Mouse (Mus musculus): ENCODE measurements at regions not wholly inside any gene's neighbourhood (a gene's known extent, or its start where the extent isn't known, plus 50 kb on each side); places are given as distances from the start of the nearest gene placed in this dataset.

DNA sequence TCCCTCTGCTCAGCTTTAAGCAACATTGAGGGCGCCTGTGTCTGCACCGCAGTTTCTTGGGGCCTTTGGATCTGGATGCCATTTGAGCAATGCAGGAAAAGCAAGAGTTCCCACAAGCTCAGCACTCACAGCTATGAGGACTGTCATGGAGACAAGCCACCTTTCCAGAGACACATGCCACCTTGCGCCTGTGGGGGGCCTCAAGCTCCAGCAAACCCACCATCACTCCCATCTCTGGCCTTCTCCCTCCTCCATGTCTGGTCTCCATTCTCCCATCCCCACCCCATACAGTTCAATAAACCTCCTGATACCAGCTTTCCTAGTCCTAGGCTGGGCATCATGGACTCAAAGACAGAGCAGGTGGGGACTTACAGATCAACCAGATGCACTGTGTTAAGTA is 97.8 kb downstream of the Wdr11 start:
- DNase-seq: no peak
- intact Hi-C loops (cut with DNase I; ENCODE audit: low total_unique reads): no loop called here

DNA sequence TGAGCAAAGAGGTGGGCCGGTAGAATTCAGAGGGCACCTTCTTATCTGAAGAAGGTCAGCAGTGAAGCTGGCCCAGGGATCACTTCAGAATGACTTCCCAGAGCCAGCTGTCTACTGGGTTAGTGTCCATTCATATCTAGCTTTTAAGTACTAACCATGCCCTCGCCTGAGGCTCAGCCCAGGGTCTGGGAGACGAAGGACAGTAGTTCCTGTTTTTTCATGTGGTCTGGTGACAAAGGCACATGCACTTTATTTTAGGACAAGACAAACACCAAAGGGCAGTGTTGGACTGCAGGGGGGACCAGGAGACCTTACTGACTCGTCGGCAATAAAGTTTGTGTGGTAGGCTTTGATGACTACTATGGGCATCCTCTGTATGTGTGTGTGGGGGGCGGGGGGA is 99.2 kb downstream of the Wdr11 start:
- intact Hi-C loops (cut with DNase I; ENCODE audit: low total_unique reads): no loop called here
- no peak for DNase-seq

DNA sequence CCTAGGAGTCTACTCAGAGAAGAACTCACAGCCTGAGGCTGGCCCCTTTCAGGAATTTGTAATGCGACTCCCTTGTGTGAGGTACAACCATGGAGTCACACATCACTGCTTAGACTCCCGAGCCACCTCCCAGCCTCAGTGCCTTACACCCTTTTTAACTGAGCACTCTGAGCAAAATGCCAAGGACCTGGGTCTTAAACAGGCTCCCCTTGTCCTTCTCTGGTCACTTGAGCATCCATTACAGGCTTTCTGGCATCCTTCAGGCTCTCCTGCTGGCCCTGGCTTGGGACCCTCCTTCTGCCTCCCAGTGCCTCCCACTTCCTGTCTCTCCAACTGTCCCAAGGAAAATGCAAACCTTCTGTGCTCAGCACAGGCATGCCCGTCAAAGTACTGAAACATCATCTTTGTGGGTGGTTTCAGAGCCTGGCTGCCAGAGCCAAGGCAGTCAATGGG is 100.0 kb downstream of the Wdr11 start:
- no peak for DNase-seq
- intact Hi-C loops (cut with DNase I; ENCODE audit: low total_unique reads): no loop called here

DNA sequence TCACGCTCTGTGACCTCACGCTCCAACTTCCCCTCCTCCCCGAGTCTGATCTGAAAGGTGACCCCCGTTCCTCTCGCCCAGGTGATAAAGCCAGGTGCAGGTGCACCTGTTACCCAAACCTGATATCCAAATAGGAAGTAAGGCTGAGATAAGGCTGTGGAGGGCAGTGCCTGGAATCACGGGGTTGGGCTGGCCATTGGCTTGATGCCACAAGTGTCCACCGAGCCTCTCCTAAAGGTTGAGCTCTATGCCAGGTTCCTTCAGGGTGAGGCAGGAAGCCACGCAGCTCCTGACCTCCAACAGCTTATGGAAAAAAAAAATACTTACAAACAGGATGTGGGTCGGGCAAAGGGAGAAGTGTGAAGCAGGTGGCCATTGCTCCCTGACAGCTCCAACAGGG is 102.0 kb downstream of the Wdr11 start:
- intact Hi-C loops (cut with DNase I; ENCODE audit: low total_unique reads): no loop called here
- DNase-seq: no peak

DNA sequence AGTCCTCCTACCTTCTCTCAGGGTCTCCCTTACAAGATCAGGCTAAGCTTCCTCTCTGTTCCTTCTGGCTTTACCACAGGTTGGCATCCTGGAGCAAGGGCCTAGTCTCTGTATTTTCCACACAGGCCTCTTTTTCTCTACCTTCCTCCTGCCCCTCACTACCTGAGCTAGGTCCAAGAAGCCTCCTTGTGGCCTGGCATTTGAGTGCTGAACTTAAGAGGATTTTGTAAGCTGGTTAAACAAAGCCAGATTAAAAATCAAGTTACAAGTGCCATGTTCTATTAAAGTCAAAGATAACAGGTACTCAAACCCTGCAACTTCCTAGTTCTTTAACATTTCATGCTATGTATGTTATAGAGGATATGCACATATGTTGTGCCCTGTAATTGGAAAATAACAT is 102.5 kb downstream of the Wdr11 start:
- intact Hi-C loops (cut with DNase I; ENCODE audit: low total_unique reads): no loop called here
- DNase-seq: no peak

DNA sequence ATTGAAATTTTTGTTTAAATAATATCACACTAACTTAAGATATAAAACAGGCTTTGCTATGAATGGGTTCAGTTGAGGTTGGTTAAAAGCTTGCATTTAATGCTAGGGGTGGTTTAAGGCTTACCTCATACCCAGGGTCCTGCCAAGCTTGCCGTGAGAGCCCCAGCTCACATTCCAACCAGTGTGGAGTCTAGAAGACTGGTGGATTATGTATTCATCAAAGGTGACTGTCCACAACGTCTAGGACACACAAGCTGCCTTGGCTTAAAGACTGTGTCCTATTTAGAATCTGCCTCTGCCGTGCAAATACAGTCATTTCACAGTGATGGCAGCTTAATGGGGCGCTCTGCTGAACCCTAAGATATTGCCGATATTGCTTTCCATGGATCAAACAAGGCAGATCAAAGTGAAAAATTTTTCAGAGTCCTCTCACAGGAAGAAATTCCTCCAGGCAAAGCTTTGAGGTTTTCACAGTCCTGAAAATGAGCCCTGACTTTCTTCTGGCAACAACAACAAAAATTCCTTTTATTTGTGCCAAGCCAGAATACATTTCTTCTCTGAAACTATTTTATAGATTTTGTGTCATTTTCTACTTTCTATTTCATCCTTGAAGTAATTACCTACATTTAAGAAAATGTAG is 108.4 kb downstream of the Wdr11 start:
- intact Hi-C loops (cut with DNase I; ENCODE audit: low total_unique reads): no loop called here
- DNase-seq: no peak

DNA sequence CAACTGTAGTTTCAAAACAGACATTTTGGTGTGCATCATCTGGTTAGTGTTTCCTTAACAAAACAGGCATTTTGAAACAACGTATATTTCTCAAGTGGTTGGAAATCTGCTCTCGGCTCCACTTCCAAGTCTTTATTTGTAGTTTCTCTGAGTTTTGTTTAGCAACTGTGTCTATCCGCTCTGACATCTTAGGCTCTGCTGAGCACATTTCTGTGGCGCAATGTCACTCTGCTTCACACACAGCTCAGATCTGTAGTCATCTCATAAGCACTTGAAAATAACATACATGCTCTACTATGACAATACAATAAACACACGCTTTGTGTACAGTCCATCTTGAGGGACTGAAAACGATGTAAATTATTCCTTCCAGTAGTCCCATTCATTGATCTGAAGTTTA is 135.9 kb downstream of the Wdr11 start:
- no peak for DNase-seq
- intact Hi-C loops (cut with DNase I; ENCODE audit: low total_unique reads): no loop called here

DNA sequence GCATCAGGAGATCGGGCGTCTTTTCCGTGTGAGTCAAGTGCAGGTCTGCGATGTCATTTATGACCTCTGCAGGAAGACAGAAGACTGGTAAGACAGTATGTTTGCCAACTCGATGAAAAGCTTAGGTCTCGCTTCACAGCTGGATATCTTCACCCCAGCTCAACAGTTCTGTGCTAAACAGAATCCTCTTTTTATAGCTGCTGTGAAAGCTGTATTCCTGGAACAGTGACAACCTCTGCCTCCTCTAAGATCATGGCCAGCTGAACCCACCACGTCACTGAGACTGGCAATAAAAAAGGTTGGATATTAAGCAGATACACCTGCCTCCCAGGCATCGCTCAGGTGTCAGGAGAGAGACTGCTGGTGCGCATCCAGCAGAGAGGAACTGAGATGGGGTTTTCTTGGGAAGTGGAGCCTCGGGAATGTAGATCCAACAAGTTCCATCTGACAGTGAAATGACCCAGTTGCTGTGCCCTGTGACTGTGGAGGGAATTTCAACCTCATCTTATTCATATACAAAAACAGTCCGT is 138.1 kb downstream of the Wdr11 start:
- intact Hi-C loops (cut with DNase I; ENCODE audit: low total_unique reads): no loop called here
- no peak for DNase-seq

DNA sequence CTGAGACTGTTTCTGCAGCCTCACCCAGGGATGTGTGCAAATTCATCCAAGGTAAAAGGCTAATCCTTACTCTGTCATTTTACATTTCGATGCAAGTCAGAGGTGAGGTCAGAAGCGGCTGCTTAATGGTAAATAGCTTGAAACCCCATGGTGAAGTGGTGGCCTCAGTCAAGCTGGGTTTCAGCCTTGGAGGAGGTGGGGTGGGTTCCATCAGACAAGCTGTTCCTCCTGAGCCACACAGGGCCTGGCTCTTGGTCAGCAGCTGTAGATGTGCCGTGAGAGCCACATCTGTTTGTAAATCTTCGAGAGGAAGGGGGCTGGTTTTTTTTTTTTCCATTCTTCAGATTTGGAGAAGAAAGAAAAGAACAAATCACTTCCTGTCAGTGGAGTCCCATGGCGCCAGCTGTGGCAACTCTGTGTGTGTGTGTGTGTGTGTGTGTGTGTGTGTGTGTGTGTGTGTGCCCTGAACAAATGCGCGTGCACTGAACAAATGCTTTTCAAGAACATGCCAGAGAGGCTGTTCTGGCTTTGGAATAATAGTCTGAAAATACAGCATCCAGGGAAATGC is 139.2 kb downstream of the Wdr11 start:
- no peak for DNase-seq
- intact Hi-C loops (cut with DNase I; ENCODE audit: low total_unique reads): no loop called here

DNA sequence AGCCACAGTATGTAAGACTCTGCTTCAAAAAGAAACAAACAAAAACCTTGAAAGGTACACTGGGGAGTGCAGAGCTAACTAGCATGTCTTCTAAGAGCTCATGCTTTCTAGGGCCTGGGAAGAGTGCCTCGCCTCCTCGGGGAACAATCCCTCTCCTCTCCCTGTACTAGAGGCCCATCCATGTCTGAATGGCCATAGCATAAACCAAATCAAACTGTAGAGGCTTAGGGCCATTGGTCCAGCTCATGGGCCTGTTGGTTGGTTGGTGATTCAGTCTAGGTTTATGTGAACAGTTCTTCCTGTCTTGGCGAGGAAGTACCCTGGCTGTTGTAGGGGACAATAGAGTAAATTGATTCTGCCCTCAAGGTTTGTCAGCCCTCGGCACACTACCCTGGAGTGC is 151.0 kb downstream of the Wdr11 start:
- intact Hi-C loops (cut with DNase I; ENCODE audit: low total_unique reads): no loop called here
- no peak for DNase-seq

DNA sequence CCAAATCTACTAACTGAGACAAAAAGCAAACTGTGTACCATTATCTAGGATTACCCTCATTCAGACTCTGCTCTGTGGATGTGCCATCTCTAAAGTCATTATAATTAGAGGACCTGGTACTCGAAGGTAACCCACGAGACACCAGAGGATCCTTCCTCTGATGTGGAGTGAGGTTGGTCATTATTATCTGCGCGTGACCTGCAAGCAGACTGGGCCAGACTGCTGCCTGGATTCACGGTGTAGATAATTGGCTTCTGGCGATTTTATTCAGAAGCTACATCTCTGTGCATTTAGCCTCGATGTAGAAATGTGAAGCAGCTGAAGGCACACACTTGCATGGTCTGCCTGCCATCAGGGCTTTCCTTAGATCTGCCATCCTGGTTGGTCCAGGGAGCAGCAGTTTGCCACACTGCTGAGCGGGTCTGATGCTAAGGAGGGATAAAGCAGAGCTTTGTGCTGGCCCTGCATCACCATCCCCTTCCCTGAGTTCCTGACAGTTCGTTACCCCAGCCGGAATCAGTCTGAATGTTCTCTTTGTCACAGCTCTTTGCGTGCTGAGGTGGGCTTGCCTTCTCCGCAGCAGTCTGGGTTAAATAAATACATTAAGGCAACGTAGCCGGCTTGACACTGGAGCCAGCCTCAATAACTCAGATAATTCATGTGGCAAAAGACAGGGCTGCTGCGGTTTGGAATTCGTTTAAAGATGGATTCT is 152.4 kb downstream of the Wdr11 start:
- intact Hi-C loops (cut with DNase I; ENCODE audit: low total_unique reads): no loop called here

DNA sequence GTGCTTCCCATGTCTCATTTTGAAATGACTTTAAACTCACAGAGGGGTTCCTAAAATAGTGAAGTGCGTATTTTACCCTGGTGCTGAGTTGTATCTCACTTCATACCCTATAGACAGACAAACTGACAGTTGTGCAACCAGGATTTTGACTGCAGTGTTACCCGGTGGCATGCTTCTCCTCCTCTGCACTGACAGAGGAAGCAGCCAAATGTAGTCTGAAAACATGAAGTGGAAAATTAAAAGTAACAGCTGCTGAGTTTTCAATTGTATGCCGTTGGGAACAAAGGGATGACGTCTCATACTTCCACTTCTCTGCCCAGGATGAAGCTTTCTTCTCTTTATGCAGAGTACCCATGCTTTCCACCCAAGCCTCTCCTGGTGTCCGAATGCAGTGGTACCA is 155.0 kb downstream of the Wdr11 start:
- intact Hi-C loops (cut with DNase I; ENCODE audit: low total_unique reads): no loop called here
- DNase-seq: no peak

More for the DNA sequence above, 152.4 kb downstream of the Wdr11 start:
- DNase-seq: no peak

DNA sequence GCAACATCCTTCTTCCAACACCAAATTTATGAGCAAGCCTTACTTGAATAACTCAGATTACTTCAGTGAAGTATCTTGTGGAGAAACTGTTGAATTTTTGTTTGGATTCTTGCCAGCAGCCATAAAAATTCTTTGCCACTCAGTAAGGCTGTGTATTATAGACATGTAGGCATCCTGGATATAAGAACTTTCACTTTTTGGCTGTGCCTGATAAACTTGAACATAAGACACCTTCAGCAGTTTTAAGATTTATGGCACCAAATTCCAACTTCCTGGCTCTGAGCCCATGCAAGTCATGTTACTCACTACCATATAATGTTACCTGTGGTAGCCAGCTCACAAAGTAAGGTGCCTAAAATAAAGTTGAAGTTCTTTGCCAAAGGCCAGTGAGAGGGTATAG is 159.3 kb downstream of the Wdr11 start:
- intact Hi-C loops (cut with DNase I; ENCODE audit: low total_unique reads): no loop called here
- DNase-seq: no peak

DNA sequence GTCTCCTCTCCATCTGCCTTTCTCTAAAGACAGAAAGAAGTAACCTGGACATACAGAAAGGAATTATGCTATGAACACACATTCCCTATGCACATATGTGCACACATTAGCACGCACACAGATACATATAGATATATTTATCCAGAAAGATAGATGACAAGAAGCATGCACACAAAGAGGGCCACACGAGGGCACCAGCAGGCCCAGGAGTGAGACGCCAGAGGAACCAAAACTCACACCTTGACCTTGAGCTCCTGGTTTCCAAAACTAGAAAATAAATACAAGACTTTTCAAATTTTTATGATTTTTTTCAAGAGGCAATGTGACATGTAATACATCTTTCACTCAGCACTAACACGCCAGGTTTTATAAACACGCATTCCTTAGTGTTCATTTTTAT is 163.1 kb downstream of the Wdr11 start:
- intact Hi-C loops (cut with DNase I; ENCODE audit: low total_unique reads): no loop called here
- no peak for DNase-seq

DNA sequence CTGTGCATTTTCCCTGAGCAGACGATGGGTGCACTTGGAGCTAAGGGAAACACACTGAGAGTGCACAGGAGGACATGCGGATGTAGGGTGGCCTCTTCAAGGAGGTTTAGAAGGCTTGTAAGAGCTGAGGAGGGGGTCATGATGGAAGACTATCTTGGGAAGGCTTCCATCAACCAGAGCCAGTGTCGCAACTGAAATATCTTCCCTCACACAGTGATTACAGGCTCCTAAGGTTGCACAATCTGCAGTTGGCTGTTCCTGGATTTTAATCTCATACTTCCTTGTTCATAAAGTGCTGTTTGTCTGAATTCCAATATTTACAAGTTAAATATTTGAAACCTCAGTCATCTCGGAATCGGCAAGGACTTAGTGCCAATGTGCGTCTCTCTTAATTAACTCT is 164.5 kb downstream of the Wdr11 start:
- intact Hi-C loops (cut with DNase I; ENCODE audit: low total_unique reads): no loop called here

DNA sequence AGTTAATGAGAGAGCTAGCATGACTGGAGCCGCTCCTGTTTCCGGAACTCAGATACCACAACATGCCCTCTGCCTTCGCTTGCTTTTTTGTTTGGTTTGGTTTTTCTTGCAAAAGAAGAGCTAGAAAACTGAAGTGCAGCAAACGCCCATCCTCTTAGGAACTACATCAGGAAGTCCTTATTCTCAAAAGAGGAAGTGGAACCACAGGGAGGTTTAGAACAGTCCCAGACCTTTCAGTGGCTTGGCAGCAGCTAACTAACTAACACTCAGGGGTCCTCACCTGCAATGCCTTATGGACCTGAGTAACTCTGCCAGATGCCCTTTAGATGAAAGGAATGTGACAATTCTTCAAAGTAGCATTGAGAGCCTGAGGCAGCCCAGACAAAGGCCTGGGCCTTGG is 168.2 kb downstream of the Wdr11 start:
- intact Hi-C loops (cut with DNase I; ENCODE audit: low total_unique reads): no loop called here
- DNase-seq: no peak

More for the DNA sequence above, 164.5 kb downstream of the Wdr11 start:
- DNase-seq: no peak

DNA sequence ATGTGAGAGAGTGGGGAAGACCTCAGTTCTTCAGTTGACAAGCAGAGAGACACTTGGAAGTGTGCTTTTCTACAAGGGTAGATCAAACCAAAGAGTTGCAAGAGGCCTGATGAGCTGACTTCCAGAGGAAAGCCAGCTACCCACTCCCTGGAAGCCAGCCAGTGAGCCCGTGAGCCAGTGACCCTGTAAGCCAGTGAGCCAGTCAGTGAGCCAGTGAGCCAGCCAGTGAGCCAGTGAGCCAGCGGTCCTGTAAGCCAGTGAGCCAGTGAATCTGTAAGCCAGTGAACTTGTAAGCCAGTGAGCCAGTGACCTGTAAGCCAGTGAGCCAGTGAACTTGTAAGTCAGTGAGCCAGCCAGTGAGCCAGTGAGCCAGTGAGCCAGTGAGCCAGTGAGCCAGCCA is 168.7 kb downstream of the Wdr11 start:
- intact Hi-C loops (cut with DNase I; ENCODE audit: low total_unique reads): no loop called here
- DNase-seq: no peak

DNA sequence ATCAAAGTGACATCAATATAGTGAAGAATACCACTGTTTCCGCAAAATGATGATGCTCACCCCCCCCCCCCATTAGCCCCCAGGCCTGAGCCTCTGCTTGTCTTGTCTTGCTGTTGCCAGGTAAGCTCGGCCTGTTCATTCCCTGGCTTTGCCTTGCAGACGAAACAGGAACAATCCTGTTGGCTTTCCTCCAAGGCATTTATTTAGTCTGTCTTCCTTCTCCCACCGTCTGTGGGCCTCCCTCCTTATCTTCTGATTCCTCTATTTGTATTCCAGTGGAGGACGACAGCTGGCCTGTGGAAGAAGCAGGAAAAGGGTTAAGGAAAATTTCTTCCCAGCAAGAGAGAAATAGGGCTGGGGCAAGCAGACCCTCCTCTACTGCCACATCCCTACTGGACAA is 172.1 kb downstream of the Wdr11 start:
- no peak for DNase-seq
- intact Hi-C loops (cut with DNase I; ENCODE audit: low total_unique reads): no loop called here

DNA sequence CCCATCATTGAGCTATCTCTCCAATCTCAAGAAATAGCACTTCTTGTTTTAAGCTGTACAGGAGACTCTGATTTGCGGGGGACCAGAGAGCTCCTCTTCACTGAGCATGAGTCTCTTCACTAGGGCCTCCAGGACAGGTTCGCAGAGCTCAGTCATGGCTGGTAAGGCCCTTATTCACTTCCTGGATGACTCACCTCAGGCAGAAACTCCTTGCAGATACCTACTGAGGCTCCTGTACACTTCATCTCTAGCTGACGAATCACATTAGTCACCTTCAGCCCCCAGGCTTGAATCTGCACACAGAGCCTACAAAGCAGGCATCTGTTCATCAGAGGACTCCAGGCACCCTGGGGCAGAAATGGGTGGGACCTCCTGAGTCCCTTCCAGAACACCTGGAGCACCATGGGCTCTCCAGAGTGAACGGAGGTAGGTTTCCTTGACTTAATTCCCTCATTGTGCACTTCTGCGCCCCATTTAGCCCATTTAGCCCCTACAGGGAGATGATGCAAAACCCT is 172.8 kb downstream of the Wdr11 start:
- intact Hi-C loops (cut with DNase I; ENCODE audit: low total_unique reads): no loop called here
- no peak for DNase-seq

DNA sequence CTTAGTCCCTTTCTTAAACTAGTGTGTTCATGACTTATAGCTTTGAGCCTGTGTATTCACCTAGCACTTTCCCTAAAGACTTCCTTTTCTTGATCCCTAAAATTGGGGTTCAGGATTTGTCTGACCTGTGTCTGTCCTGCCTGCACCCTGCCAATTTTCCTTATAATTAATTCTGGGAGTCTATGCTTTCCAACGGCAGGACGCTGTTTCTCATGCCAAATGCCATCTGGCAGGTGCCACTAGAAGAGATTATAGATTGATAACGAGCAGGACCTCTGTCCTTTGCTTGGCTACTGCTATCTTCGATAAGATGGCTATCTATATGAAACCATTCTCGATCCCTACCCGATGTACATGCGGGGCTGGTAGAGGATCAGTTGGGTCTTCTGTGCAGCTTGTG is 174.0 kb downstream of the Wdr11 start:
- DNase-seq: no peak
- intact Hi-C loops (cut with DNase I; ENCODE audit: low total_unique reads): no loop called here

All from gastrocnemius, postnatal 14 days (tissue).